Mouse (Mus musculus) kidney, postnatal 4 days (tissue): ENCODE results near the gene 1700001K19Rik.
A peak's percentile ranks its signal among the peaks of the same experiment; 100 is the strongest.
"Not testable (repeated sequence)": the region's sequence is repeated elsewhere in the genome, so short reads cannot be mapped to it uniquely, and the experiment has no call there.

Source experiments
- DNase-seq, 2 experiments: peaks; one replicate each; pipeline ENCODE4 v3.0.0; 2021; ENCODE audit warnings: mixed read lengths in 2 of 2

1700001K19Rik gene

GRCm38 (mm10) chr12:110695676-110696171 lies 13.3 kb upstream of the 1700001K19Rik start:
- DNase-seq, result peak; percentile 68 to 78

- not testable (repeated sequence) for DNase-seq
Measured at GRCm38 (mm10) chr12:110693378-110693777, 11.0 kb upstream of the 1700001K19Rik start.

- DNase-seq, result no peak
Measured at GRCm38 (mm10) chr12:110689919-110690643, 7.7 kb upstream of the 1700001K19Rik start.

GRCm38 (mm10) chr12:110688921-110689320 lies 6.5 kb upstream of the 1700001K19Rik start:
- DNase-seq, result not testable (repeated sequence)

GRCm38 (mm10) chr12:110687894-110688734 lies 5.7 kb upstream of the 1700001K19Rik start:
- peak; percentile 63 to 75 for DNase-seq

- DNase-seq, result no peak
Measured at GRCm38 (mm10) chr12:110683580-110683979, 1.2 kb upstream of the 1700001K19Rik start.

GRCm38 (mm10) chr12:110681878-110682277 lies 541 bp downstream of the 1700001K19Rik start:
- DNase-seq, result no peak

- peak in 1 of 2 experiments; percentile 45 for DNase-seq
Measured at GRCm38 (mm10) chr12:110681191-110681590, 1.2 kb downstream of the 1700001K19Rik start.

GRCm38 (mm10) chr12:110674243-110674642 lies 8.2 kb downstream of the 1700001K19Rik start:
- DNase-seq, result peak; percentile 52 to 56

GRCm38 (mm10) chr12:110667466-110668077 lies 14.8 kb downstream of the 1700001K19Rik start:
- peak in 1 of 2 experiments; percentile 49 for DNase-seq

GRCm38 (mm10) chr12:110661746-110662145 lies 20.7 kb downstream of the 1700001K19Rik start:
- DNase-seq, result no peak

GRCm38 (mm10) chr12:110651464-110651863 lies 31.0 kb downstream of the 1700001K19Rik start:
- no peak for DNase-seq

- DNase-seq, result no peak
Measured at GRCm38 (mm10) chr12:110650241-110650641, 32.2 kb downstream of the 1700001K19Rik start.

- DNase-seq, result no peak
Measured at GRCm38 (mm10) chr12:110637507-110638114, 44.8 kb downstream of the 1700001K19Rik start.

- DNase-seq, result no peak
Measured at GRCm38 (mm10) chr12:110636293-110636692, 46.1 kb downstream of the 1700001K19Rik start.

- DNase-seq, result no peak
Measured at GRCm38 (mm10) chr12:110630056-110630455, 52.4 kb downstream of the 1700001K19Rik start.
